Mouse (Mus musculus) lung, adult 2 months (tissue): ENCODE results near the gene Fkbp2.
"Not testable (repeated sequence)": the region's sequence is repeated elsewhere in the genome, so short reads cannot be mapped to it uniquely, and the experiment has no call there.

Experiments used
- CTCF ChIP-seq: fragments of 200-500 bp; IDR thresholded peaks from 2 replicates; pipeline ENCODE4 v1.5.1; 2011; ENCODE audit warnings: mild to moderate bottlenecking, low read length, control low read depth; ENCODE audit not compliant: insufficient read depth
- POLR2A ChIP-seq: fragments of 200-500 bp; IDR thresholded peaks from 2 replicates; pipeline ENCODE4 v1.6.1; 2011; ENCODE audit warnings: low read depth, mild to moderate bottlenecking, control low read depth, low read length, borderline replicate concordance; ENCODE audit errors: extremely low read depth

GRCm38 (mm10) chr19:6991166-6991565 is 10.9 kb upstream of the Fkbp2 start:
- TF ChIP-seq CTCF, POLR2A: not testable (repeated sequence)
